Mouse (Mus musculus) stomach, postnatal 0 days (tissue): ENCODE measurements at regions not wholly inside any gene's neighbourhood (a gene's known extent, or its start where the extent isn't known, plus 50 kb on each side); places are given as distances from the start of the nearest gene placed in this dataset.

Experiments used
- CTCF ChIP-seq: IDR thresholded peaks from 2 replicates; pipeline ENCODE4 v1.5.1; 2016; ENCODE audit warnings: antibody characterized with exemption, low read depth, mild to moderate bottlenecking, moderate library complexity
- EP300 ChIP-seq: optimal IDR thresholded peaks from 2 replicates; pipeline ENCODE3; 2016; ENCODE audit warnings: antibody characterized with exemption

DNA sequence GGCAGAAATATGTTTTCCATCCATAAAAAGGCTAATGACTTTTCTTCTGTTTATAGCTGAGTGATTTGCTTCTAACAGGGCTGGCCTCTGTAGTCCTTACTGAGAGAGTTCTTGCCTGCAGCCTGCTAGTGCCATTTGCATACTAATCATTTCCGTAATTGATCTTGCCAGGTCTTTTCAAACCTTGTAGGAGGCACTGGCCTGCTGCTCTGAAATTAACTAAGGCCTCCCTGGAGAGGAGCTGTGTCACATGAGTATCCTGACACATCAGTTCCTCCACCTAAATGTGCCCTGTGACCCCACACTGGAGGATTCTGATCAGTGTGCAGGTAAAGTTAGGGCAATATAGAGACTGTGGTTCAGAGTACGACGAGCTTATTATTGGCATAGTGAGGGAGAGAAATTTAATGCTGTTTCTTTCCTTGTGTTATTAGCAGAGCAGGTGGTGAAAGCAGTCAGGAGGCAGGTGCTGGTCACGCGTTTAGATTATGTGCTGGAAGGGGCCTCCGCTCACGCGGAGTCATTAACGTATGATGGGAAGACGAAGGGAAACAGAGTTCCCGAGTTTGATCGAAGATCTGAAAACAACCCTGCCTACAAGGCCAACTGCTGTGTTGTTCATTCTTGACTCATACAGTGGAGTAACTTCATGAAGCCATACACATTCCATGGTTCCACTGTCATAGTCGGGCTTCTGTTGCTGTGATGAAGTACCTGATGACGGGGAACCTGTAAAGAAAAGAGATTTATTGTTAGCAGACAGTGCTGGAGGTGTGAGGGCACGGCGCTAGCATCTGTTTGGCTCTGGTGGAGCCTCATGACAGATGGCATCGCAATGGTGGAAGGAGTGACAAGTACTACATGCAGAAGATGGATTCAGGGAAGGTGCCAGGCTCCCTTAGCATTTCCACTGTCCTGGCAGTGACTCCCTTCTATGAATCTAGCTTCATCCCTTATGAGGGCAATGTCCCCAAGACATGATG is 95.1 kb downstream of the C1d start:
- TF ChIP-seq EP300: no peak
- TF ChIP-seq CTCF: no peak
